Mouse (Mus musculus) midbrain, postnatal 0 days (tissue): Measurements from ENCODE around the gene Parp1. TPM values are rescaled to one million over a fixed set of nuclear protein-coding genes. Genes with fewer than 3 reads are reported as not detected.
"Not testable (repeated sequence)": the region's sequence is repeated elsewhere in the genome, so short reads cannot be mapped to it uniquely, and the experiment has no call there.

Experiments used
- ATAC-seq: fragments of 200-750 bp; cut with Nextera tagmentation; 2 replicates; pipeline ENCODE4 v1.8.0; 2017; ENCODE audit warnings: moderate number of reproducible peaks, mild to moderate bottlenecking, moderate TSS enrichment, moderate library complexity; ENCODE audit not compliant: low FRiP score
- DNase-seq: peaks from one replicate; pipeline ENCODE4 v3.0.0-alpha.2; 2015; ENCODE audit warnings: low spot score
- H3K27ac ChIP-seq: fragments of 300-500 bp; sonication (generic); 2 replicates; pipeline ENCODE4 v1.5.1; 2014; ENCODE audit warnings: low read depth, mild to moderate bottlenecking, low read length, mixed read lengths
- H3K27me3 ChIP-seq: fragments of 300-500 bp; sonication (generic); 2 replicates; pipeline ENCODE4 v1.6.1; 2014; ENCODE audit warnings: low read length, control low read depth, mixed read lengths; ENCODE audit not compliant: insufficient read depth
- H3K36me3 ChIP-seq: fragments of 300-500 bp; sonication (generic); 2 replicates; pipeline ENCODE4 v1.6.1; 2014; ENCODE audit warnings: low read length, control low read depth, mixed read lengths; ENCODE audit not compliant: insufficient read depth
- H3K4me1 ChIP-seq: fragments of 300-500 bp; sonication (generic); 2 replicates; pipeline ENCODE4 v1.6.1; 2014; ENCODE audit warnings: mild to moderate bottlenecking, control low read depth, antibody characterized with exemption, low read length, mixed read lengths; ENCODE audit not compliant: insufficient read depth
- H3K4me2 ChIP-seq: fragments of 300-500 bp; sonication (generic); 2 replicates; pipeline ENCODE4 v1.6.1; 2014; ENCODE audit warnings: low read depth, mild to moderate bottlenecking, low read length, mixed read lengths; ENCODE audit not compliant: poor library complexity, severe bottlenecking
- H3K4me3 ChIP-seq: fragments of 300-500 bp; sonication (generic); 2 replicates; pipeline ENCODE4 v1.5.1; 2014; ENCODE audit warnings: low read depth, mild to moderate bottlenecking, low read length, moderate library complexity
- H3K9ac ChIP-seq: fragments of 300-500 bp; sonication (generic); replicated peaks from 2 replicates; pipeline ENCODE4 v1.6.1; 2014; ENCODE audit warnings: mild to moderate bottlenecking, low read length, moderate library complexity, mixed read lengths; ENCODE audit not compliant: poor library complexity, severe bottlenecking
- H3K9me3 ChIP-seq: fragments of 300-500 bp; sonication (generic); 2 replicates; pipeline ENCODE4 v1.6.1; 2016; ENCODE audit warnings: low read length, control low read depth
- CTCF ChIP-seq: IDR thresholded peaks from 2 replicates; pipeline ENCODE4 v1.5.1; 2016; ENCODE audit warnings: antibody characterized with exemption, mild to moderate bottlenecking
- WGBS: fragments of 180-500 bp; shearing (Covaris S2); extraction: QIAGEN DNeasy Blood & Tissue Kit; methylation state at CpG from one replicate; pipeline ENCODE4 v1.1.7; 2014; 5-methylcytosine and 5-hydroxymethylcytosine counted together
- polyA plus RNA-seq: library from polyadenylated mRNA; unstranded; fragments of >200 nt; fragmentation: Nextera tagmentation; extraction: Ambion mirVana; gene quantifications from 2 replicates; pipeline ENCODE4 v1.2.1, GENCODE M21; 2015
- total RNA-seq: library from RNA; depleted of rRNA; stranded (reverse); fragments of >200 nt; gene quantifications from 2 replicates; pipeline ENCODE4 v1.2.3, GENCODE M21; 2014

Gene Parp1
- total and polyA plus RNA-seq, 2 experiments from 2014 or later: 43.0 to 66.3 TPM

GRCm38 (mm10) chr1:180567761-180568160 lies 963 bp upstream of the Parp1 start:
- 75% methylated on average over 4 of the region's 4 CpGs for WGBS
- Histone ChIP-seq H3K36me3 (no peaks in the 10 kb centered on the region), H3K4me3 (no peak overlapping the region), H3K9ac (no peak overlapping the region), H3K27ac (no peak overlapping the region), H3K27me3 (no peaks in the 10 kb centered on the region), H3K4me1 (peaks cover 11% of the 10 kb centered on the region; the same call in 1 of the 2 replicates), H3K4me2 (no peak overlapping the region), H3K9me3 (no peaks in the 10 kb centered on the region)
- TF ChIP-seq CTCF: no peak
- DNase-seq (no peak), ATAC-seq (no peak)

GRCm38 (mm10) chr1:180568248-180568647 lies 476 bp upstream of the Parp1 start:
- Histone ChIP-seq H3K4me3 (peak overlapping the region; percentile 95), H3K27me3 (no peaks in the 10 kb centered on the region), H3K4me1 (peaks cover 11% of the 10 kb centered on the region; the same call in 1 of the 2 replicates), H3K27ac (peak overlapping the region; percentile 90), H3K36me3 (0 out of 2 replicates have a peak, but pooled peaks cover 1% of the 10 kb centered on the region), H3K9ac (peak overlapping the region; percentile 91), H3K4me2 (peak overlapping the region; percentile 90), H3K9me3 (no peaks in the 10 kb centered on the region)
- ATAC-seq (peak; percentile 4; the same call in 1 of the 2 replicates), DNase-seq (no peak)
- TF ChIP-seq CTCF: no peak
- 32% methylated on average over 7 of the region's 7 CpGs for WGBS

GRCm38 (mm10) chr1:180569453-180569852 lies 729 bp downstream of the Parp1 start:
- H3K4me3 ChIP-seq: peak overlapping the region; percentile 95
- H3K27me3 ChIP-seq: no peaks in the 10 kb centered on the region
- peak overlapping the region; percentile 90 for H3K27ac ChIP-seq
- ATAC-seq (no peak), DNase-seq (peak; percentile 8)
- WGBS: under 1% methylated on average over 17 of the region's 17 CpGs
- H3K4me1 ChIP-seq: peaks cover 11% of the 10 kb centered on the region; the same call in 1 of the 2 replicates
- H3K4me2 ChIP-seq: peak overlapping the region; percentile 90
- H3K9me3 ChIP-seq: no peaks in the 10 kb centered on the region
- H3K36me3 ChIP-seq: peaks cover 10% of the 10 kb centered on the region; the same call in 1 of the 2 replicates
- H3K9ac ChIP-seq: peak overlapping the region; percentile 91
- TF ChIP-seq CTCF: no peak

GRCm38 (mm10) chr1:180570181-180570580 lies 1.5 kb downstream of the Parp1 start:
- Histone ChIP-seq H3K4me2 (peak overlapping the region; percentile 90), H3K9me3 (no peaks in the 10 kb centered on the region), H3K9ac (peak overlapping the region; percentile 91), H3K27ac (peak overlapping the region; percentile 90; the same call in 1 of the 2 replicates), H3K4me1 (peaks cover 11% of the 10 kb centered on the region; the same call in 1 of the 2 replicates), H3K27me3 (no peaks in the 10 kb centered on the region), H3K36me3 (peaks cover 10% of the 10 kb centered on the region; the same call in 1 of the 2 replicates), H3K4me3 (peak overlapping the region; percentile 95)
- WGBS: 7% methylated on average over 5 of the region's 5 CpGs
- ATAC-seq: no peak
- no peak for DNase-seq
- TF ChIP-seq CTCF: no peak

GRCm38 (mm10) chr1:180571018-180571589 lies 2.4 kb downstream of the Parp1 start:
- no peak for TF ChIP-seq CTCF
- no peaks in the 10 kb centered on the region for H3K27me3 ChIP-seq
- ATAC-seq (no peak), DNase-seq (no peak)
- 67% methylated on average over 8 of the region's 8 CpGs for WGBS
- 0 out of 2 replicates have a peak overlapping the region, but pooled peaks have one; percentile 91 for H3K9ac ChIP-seq
- no peak overlapping the region for H3K27ac ChIP-seq
- H3K36me3 ChIP-seq: peaks cover 10% of the 10 kb centered on the region; the same call in 1 of the 2 replicates
- no peaks in the 10 kb centered on the region for H3K9me3 ChIP-seq
- peaks cover 11% of the 10 kb centered on the region; the same call in 1 of the 2 replicates for H3K4me1 ChIP-seq
- H3K4me3 ChIP-seq: no peak overlapping the region
- peak overlapping the region; percentile 90 for H3K4me2 ChIP-seq

DNA sequence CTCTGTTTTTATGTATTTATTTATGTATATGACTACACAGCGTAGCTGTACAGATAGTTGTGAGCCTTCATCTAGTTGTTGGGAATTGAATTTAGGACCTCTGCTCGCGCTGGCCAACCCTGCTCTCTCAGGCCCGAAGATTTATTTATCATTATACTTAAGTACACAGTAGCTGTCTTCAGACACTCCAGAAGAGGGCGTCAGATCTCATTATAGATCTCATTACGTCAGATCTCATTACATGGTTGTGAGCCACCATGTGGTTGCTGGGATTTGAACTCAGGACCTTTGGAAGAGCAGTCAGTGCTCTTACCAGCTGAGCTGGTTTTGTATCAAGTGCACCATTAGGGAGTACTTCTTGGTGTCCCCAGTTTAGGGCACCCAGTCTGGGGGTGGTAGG lies 3.0 kb downstream of the Parp1 start:
- H3K9me3 ChIP-seq, H3K27ac ChIP-seq, H3K4me3 ChIP-seq, ATAC-seq, H3K9ac ChIP-seq, DNase-seq, H3K4me2 ChIP-seq, H3K27me3 ChIP-seq: not testable (repeated sequence)
- Histone ChIP-seq H3K4me1 (peaks cover 11% of the 10 kb centered on the region; the same call in 1 of the 2 replicates), H3K36me3 (peaks cover 12% of the 10 kb centered on the region; the same call in 1 of the 2 replicates)
- whole genome bisulfite sequencing: 87% methylated on average over 6 of the region's 6 CpGs
